Mouse (Mus musculus) liver, embryonic 14.5 days (tissue): Measurements from ENCODE around the gene Mrpl48.

Source experiments
- CTCF ChIP-seq: IDR thresholded peaks from 2 replicates; pipeline ENCODE4 v1.5.1; 2016; ENCODE audit warnings: antibody characterized with exemption, low read depth, control low read depth
- EP300 ChIP-seq: IDR thresholded peaks from 2 replicates; pipeline ENCODE4 v1.6.1; 2016; ENCODE audit warnings: antibody characterized with exemption, low read depth

DNA sequence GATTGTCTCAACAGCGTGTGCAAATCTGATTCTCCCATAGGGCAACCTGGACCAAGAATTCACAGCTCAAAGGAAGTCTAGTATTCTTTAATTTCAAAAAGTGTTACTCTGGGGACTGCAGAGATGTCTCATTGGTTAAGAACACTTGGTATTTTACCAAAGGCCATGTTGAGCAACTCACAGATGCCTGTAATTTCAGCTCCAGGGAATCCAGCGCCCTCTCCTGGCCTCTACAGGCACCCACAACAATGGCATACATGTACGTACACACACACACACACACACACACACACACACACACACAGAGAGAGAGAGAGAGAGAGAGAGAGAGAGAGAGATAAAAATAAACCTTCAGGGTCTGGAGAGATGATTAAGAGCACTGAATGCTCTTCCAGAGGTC is 85.9 kb downstream of the Mrpl48 start:
- TF ChIP-seq CTCF = no peak
- no peak for TF ChIP-seq EP300
